Mouse (Mus musculus) myocyte (in vitro differentiated cells): ENCODE results near the gene Acp7.

Experiments
- CEBPB ChIP-seq: IDR thresholded peaks from 2 replicates; pipeline ENCODE4 v1.6.1; 2011; ENCODE audit warnings: mild to moderate bottlenecking, moderate library complexity; ENCODE audit not compliant: poor library complexity, insufficient read depth, severe bottlenecking
- E2F4 ChIP-seq: IDR thresholded peaks from one replicate; pipeline ENCODE4 v1.6.1; 2011; ENCODE audit warnings: mild to moderate bottlenecking, control low read depth, moderate library complexity; ENCODE audit not compliant: insufficient read depth
- MAX ChIP-seq: IDR thresholded peaks from one replicate; pipeline ENCODE4 v1.6.1; 2011; ENCODE audit warnings: low read depth, mild to moderate bottlenecking, control low read depth
- POLR2A ChIP-seq: IDR thresholded peaks from one replicate; pipeline ENCODE4 v1.6.1; 2011; ENCODE audit warnings: low read depth, mild to moderate bottlenecking, control low read depth, moderate library complexity; ENCODE audit not compliant: insufficient read length
- POLR2AphosphoS2 ChIP-seq: IDR thresholded peaks from one replicate; pipeline ENCODE4 v1.6.1; 2011; ENCODE audit warnings: low read depth, control low read depth; ENCODE audit not compliant: insufficient read length
- REST ChIP-seq: IDR thresholded peaks from one replicate; pipeline ENCODE4 v1.6.1; 2011; ENCODE audit warnings: mild to moderate bottlenecking, control low read depth, moderate library complexity; ENCODE audit not compliant: insufficient read depth, insufficient read length
- TCF12 ChIP-seq: IDR thresholded peaks from one replicate; pipeline ENCODE4 v1.6.1; 2011; ENCODE audit warnings: mild to moderate bottlenecking, control low read depth; ENCODE audit not compliant: poor library complexity, insufficient read depth, severe bottlenecking

- TF ChIP-seq CEBPB (no peak), POLR2A (no peak), TCF12 (no peak), REST (no peak), MAX (no peak), POLR2AphosphoS2 (no peak), E2F4 (no peak)
Measured at GRCm38 (mm10) chr7:28582841-28583240, 48.3 kb downstream of the Acp7 start.
